Comparison of ENCODE assay signal across 8 mouse cellular contexts in the genomic region with DNA sequence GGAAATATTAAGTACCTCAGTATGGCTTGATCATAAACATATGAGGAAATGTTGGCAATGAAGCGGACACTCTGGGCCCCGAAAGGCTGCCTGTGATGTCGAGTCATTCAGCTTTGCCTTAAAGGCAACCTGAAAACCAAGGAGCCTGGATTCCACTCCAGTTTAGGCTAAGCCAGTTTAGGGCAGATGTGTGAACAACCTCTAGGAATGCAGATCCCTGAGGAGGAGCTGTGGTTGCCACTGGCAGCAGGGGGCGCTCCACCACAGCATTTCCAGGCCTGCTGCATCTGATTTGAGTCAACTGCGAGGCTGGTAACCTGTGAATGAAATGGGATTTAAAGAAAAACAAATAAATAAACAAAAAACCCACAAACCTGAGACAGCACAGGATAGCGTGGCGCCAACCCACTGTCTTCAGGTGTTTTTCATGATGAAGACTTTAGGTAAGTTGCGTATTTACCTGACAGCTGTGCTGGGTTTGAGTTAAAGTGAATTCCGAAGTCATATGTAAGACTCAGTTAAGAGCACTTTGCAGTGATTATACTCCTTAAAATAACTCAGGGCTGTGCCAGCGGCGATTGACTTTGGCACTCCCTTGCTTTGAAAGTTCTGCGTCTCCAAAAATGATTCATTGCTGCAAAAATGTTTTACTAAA. TPM values are rescaled to one million over a fixed set of nuclear protein-coding genes. Genes with fewer than 3 reads are reported as not detected.
DNase-seq lines count a peak whose midpoint lies in the region; ATAC-seq and TF ChIP-seq lines count a peak whose summit lies in the region.

No protein-coding gene starts in this region.

- peak; percentile 83 for ATAC-seq in forebrain, embryonic 15.5 days (replicated peaks)
- peak; percentile 64 for ATAC-seq in hindbrain, embryonic 12.5 days (ENCODE audit: low FRiP score)

- WGBS in forebrain, embryonic 15.5 days: 27% methylated on average over 12 of the region's 12 CpGs
- 25% methylated on average over 12 of the region's 12 CpGs for WGBS in hindbrain, embryonic 12.5 days

- no peak overlapping the region for H3K4me3 ChIP-seq in ES-E14 (ENCODE audit: insufficient read depth in 1 of 2, low read depth in 1 of 2, low read length in 2 of 2, poor library complexity in 1 of 2, severe bottlenecking in 1 of 2)
- no peak overlapping the region for H3K4me3 ChIP-seq in forebrain, embryonic 15.5 days
- H3K4me3 ChIP-seq in hindbrain, embryonic 12.5 days: no peak overlapping the region

- H3K4me2 ChIP-seq in forebrain, embryonic 15.5 days (replicated peaks): no peak overlapping the region
- H3K4me2 ChIP-seq in hindbrain, embryonic 12.5 days (replicated peaks): no peak overlapping the region

- H3K27me3 ChIP-seq in forebrain, embryonic 15.5 days: no peaks in the 10 kb centered on the region
- 0 out of 2 replicates have a peak, but pooled peaks cover 2% of the 10 kb centered on the region for H3K27me3 ChIP-seq in hindbrain, embryonic 12.5 days

- H3K9me3 ChIP-seq in ES-E14 (ENCODE audit: control insufficient read depth, insufficient read depth, low read depth, low read length): no peaks in the 10 kb centered on the region
- no peaks in the 10 kb centered on the region for H3K9me3 ChIP-seq in forebrain, embryonic 15.5 days
- no peaks in the 10 kb centered on the region for H3K9me3 ChIP-seq in hindbrain, embryonic 12.5 days (replicated peaks)

- H3K4me1 ChIP-seq in ES-E14 (ENCODE audit: control insufficient read depth in 2 of 2, insufficient read depth in 2 of 2, low read length in 2 of 2, poor library complexity in 1 of 2): no peaks in the 10 kb centered on the region
- H3K4me1 ChIP-seq in forebrain, embryonic 15.5 days: no peaks in the 10 kb centered on the region
- H3K4me1 ChIP-seq in hindbrain, embryonic 12.5 days: no peaks in the 10 kb centered on the region

- no peak overlapping the region for H3K27ac ChIP-seq in ES-E14 (ENCODE audit: insufficient read depth, low read depth, low read length, poor library complexity, severe bottlenecking)
- no peak overlapping the region for H3K27ac ChIP-seq in forebrain, embryonic 15.5 days (replicated peaks)
- no peak overlapping the region for H3K27ac ChIP-seq in hindbrain, embryonic 12.5 days

- in situ Hi-C loops in ES-E14 (cut with MboI; ENCODE audit: low sequenced_read_pairs in 2 of 2, unreplicated experiment in 2 of 2): no loop called here

- DNase-seq in ES-E14 (ENCODE audit: low read depth, low spot score): peak; percentile 71
- DNase-seq in c-Kit-positive CD71-negative TER-119-negative erythroid progenitor cells, embryonic 14.5 days (ENCODE audit: low read depth): peak; percentile 57
- DNase-seq in layer of hippocampus, adult 9-10 months (ENCODE audit: low spot score): peak; percentile 74
- peak; percentile 91 for DNase-seq in lung, postnatal 14 days
- DNase-seq in right cerebral cortex, postnatal 14 days: peak; percentile 82
- DNase-seq in urinary bladder, postnatal 4 days (ENCODE audit: low spot score in 2 of 2): peak; percentile 59 to 76

- H3K9ac ChIP-seq in ES-E14 (ENCODE audit: insufficient read depth, low read depth, low read length, poor library complexity, severe bottlenecking): no peak overlapping the region
- H3K9ac ChIP-seq in forebrain, embryonic 15.5 days (replicated peaks): no peak overlapping the region
- H3K9ac ChIP-seq in hindbrain, embryonic 12.5 days: no peak overlapping the region

- no peaks in the 10 kb centered on the region for H3K36me3 ChIP-seq in ES-E14 (ENCODE audit: control insufficient read depth, insufficient read depth, low read length, poor library complexity, severe bottlenecking)
- no peaks in the 10 kb centered on the region for H3K36me3 ChIP-seq in forebrain, embryonic 15.5 days
- no peaks in the 10 kb centered on the region for H3K36me3 ChIP-seq in hindbrain, embryonic 12.5 days

TF ChIP-seq in ES-E14, 5 proteins besides CTCF, POLR2A, EP300 and RAD21:
- TF ChIP-seq ZC3H11A (IDR thresholded peaks at IDR 0.05; ENCODE audit: borderline replicate concordance, low read depth, low read length): peak; percentile 66
- TF ChIP-seq MAFK (IDR thresholded peaks at IDR 0.05; ENCODE audit: insufficient read depth, low read depth, low read length): no peak

RNA-seq across cellular contexts. Expression of a gene that starts 6.4 kb away (rescaled TPM):
- 0.48 and 0.98 TPM in 2 replicates for total RNA-seq in ES-E14 (2012; rRNA removed)
- polyA plus RNA-seq in forebrain, embryonic 15.5 days (2015; fragmentation: Nextera tagmentation; extraction: Ambion mirVana): 5.5 and 5.9 TPM in 2 replicates
- polyA plus RNA-seq in hindbrain, embryonic 12.5 days (2016; fragmentation: Nextera tagmentation; extraction: Ambion mirVana): 3.0 and 3.5 TPM in 2 replicates
